Mouse (Mus musculus): ENCODE data around the gene Lhcgr.
"Not testable (repeated sequence)": the region's sequence is repeated elsewhere in the genome, so short reads cannot be mapped to it uniquely, and the experiment has no call there.

Gene Lhcgr

GRCm38 (mm10) chr17:88791440-88792152, at the start of gene Lhcgr:
Gene Lhcgr, minus strand, starts transcription at chr17:88791990.
- peak; percentile 7 for DNase-seq

GRCm38 (mm10) chr17:88817601-88818000, 25.8 kb upstream of the Lhcgr start:
- no peak for DNase-seq

DNA sequence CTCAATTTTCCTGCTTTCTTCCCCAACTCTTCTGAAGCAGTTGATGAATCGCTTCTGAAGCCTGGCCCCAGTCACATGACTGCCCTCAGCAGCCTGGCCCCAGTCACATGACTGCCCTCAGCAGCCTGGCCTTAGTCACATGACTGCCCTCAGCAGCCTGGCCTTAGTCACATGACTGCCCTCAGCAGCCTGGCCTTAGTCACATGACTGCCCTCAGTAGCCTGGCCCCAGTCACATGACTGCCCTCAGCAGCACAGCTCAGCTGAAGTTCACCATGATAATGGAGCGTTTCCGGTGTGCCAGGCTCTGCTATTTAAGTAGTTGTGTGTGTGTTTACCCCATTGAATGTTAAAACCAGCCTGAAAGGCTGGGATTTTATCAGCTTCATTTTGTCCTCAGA, 21.2 kb upstream of the Lhcgr start:
- not testable (repeated sequence) for DNase-seq

GRCm38 (mm10) chr17:88810807-88811206, 19.0 kb upstream of the Lhcgr start:
- peak; percentile 22 for DNase-seq

DNA sequence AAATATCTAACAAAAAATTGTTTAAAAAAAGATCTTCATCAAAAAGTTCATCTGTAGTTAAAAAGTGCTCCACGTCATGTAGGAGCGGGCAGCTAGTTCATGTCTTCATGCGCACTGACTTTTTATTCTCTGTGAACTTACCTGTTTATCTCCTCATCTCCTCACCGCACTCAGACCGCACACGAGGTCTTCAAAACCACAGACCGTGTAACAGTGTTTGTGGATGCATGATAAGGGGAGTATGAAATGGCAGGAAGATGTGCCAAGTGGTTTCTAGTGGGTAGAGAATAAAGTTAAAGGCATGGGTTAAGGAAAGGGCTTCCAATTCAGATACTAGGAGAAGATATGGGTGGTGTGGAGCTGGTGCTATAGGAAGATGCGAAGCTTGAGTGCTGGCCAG, 14.6 kb upstream of the Lhcgr start:
- no peak for DNase-seq

DNA sequence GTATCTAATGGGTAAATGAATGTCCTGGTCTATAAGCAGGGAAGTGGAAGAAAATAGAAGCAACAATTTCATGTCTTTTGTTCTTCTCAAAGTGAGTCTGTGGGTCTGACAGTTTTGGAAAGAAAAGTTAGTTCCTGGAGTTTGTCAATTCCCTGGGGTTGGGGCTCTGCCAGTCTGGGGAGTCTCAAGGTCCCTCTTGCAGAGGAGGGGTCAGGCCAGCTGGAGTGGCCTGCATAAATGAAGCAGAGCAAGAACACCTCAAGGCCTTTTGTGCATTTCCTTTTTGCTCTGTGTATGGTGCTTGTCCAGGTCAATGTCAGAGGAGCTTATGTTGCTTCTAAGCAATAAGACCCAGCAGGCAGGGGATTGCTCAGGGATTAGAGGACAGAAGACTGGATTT, 11.7 kb upstream of the Lhcgr start:
- DNase-seq: no peak

GRCm38 (mm10) chr17:88790680-88791079, 1.1 kb downstream of the Lhcgr start:
- no peak for DNase-seq

- no peak for DNase-seq
Observed at GRCm38 (mm10) chr17:88788392-88788791, 3.4 kb downstream of the Lhcgr start.

DNA sequence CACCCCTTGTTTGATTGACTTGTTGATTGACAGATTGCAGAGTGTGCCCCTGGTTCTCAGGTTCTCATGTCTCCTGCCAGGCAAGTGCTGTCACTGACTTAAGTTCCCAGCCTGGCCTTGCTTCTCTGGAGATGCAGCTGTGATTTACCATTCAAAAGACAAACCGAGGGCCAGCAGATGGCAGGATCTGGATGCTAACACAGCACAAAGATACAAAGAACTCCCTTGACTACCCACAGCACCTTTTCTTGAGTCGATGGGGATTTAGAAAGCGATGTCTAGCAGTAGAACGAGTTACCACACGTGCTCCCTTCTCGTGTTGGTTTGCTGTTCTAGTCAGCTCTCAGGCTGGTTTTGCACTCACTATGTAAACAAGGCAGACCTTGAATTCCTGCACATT, 4.9 kb downstream of the Lhcgr start:
- DNase-seq: no peak

GRCm38 (mm10) chr17:88786385-88786784, 5.4 kb downstream of the Lhcgr start:
- no peak for DNase-seq

- no peak for DNase-seq
Observed at GRCm38 (mm10) chr17:88779148-88779547, 12.6 kb downstream of the Lhcgr start.

GRCm38 (mm10) chr17:88774103-88774526, 17.7 kb downstream of the Lhcgr start:
- no peak for DNase-seq

DNA sequence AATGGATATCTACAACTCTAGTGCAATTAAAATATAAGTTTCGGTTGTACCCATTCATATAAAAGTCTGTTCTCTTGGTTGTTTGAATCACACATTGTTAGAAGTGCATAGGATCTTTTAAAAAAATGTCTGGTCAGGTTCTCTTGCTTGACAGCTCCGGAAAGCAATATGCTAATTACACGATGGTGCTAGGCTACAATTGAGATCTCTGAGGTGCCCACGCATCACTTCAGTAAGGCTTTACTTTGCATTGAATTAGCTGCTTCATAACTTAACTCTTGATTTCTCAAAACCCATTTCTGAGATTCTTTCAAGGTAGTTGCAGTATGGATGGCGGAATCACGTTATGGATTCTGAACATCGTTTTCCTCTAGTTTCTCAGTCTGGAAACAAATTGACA, 21.7 kb downstream of the Lhcgr start:
- no peak for DNase-seq

DNA sequence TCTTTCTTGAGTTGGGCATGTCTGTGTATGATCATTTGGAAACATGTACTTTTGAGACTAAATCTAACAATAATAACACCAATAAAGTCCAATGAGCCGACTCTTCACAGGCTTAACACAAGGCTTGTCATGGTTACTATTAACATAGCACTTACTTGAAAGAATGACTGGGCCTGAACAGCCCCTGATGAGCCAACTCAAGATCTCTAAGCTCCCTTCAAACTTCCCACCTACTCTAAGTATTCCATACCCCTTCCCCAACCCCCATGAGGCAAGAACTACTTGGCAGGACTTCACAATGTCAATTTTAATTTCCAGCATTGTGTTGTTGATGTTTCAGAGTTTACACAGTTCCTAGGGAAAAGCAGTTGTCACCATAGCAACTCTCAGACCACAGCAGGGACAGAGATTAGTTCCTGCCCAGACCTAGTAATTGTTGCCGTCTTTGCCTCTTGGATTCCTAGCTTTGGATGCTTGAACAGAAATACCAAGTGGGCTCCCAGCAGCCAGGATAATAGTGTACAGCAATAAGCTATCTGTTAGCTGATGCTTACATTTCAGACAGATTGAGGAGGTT, 22.4 kb downstream of the Lhcgr start:
- no peak for DNase-seq

DNA sequence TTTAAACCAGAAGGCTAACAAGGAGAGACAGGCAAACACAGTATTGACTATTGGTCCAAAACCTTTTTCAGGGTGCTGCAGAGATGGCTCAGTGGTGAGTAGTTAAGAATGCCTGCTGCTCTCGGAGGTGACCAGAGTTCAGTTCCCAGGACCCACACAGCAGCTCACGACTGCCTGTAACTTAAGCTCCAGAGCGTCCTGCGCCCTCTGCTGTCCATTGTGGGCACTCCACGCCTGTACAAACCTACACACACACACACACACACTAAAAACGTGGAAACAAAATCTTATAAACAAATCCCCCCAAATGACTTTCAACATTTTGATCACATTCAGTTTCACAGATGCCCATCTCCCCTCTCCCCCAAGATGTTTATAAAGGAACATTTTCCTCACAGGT, 24.9 kb downstream of the Lhcgr start:
- no peak for DNase-seq

GRCm38 (mm10) chr17:88764136-88764485, 27.7 kb downstream of the Lhcgr start:
- no peak for DNase-seq

DNA sequence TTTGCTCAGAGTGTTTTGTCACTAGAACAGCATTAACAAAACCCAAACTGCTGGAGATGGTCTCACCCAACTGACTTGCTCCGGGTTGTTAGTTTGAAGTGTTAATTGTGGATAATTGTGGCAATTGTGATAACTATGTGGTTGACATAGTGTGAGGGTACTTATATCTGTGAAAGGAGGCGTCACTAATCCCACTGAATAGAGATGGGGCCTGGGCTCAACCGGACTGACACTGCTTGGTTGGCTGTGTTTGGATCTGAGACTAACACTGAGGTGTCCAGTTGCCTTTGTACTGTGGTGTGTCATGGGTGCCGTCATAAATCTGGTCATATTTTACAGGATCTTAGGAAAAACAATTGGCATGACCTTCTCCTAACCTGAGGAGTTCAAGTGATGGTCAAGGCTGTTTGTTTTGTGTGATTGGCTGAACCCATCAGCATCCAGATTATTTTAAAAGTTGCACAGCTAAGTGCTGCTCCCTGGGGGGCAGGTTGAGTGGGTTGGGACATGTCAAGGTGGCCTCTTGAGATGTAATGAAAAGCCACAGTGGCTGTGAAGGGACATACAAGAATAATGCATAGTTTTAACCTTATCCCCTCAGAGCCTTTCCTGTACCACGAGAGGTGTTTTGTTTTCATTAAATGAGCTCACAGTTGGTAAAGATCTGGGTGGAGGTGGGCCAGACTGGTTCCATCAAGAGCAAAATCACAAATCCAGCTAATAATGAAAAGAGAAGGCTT, 28.2 kb downstream of the Lhcgr start:
- DNase-seq: no peak

DNA sequence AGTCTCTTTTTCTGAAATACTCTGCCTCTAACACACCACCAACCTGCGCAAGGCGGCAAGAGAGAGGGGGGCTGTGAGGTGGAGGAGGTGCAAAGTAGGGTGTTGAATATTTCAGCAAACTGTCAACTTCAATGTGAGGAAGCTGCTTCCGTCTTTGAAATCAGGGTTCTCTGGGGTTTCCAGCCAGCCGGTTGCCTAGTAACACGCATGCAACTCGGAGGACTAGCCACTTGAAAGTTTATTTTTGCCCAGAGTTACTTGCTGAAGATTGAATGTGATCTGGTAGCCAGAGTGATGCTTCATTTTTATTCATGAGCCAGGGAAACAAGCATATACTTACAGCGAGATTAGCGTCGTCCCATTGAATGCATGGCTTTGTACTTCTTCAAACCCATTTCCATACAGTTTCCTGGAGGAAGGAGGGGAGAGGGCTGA, 33.8 kb downstream of the Lhcgr start:
- no peak for DNase-seq

GRCm38 (mm10) chr17:88755776-88756175, 36.0 kb downstream of the Lhcgr start:
- no peak for DNase-seq

DNA sequence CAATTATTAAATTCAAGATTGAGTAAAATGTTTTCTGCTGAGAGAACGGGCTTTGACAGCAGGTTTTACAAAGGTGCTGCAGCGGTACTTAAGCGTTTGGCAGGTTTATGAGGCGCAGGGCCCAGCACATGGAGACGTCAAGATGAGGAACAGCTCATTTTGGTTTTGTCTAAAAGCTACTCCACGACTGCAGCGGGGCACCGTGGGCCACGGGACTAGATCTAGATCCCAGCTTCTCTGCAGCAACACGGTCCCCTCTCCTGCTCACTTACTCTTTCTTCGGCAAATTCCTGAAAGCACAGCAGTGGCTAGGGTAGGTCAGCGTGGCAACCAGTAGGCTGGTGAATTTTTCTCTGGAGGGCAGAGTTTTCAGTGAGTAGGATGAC, 38.3 kb downstream of the Lhcgr start:
- no peak for DNase-seq

DNA sequence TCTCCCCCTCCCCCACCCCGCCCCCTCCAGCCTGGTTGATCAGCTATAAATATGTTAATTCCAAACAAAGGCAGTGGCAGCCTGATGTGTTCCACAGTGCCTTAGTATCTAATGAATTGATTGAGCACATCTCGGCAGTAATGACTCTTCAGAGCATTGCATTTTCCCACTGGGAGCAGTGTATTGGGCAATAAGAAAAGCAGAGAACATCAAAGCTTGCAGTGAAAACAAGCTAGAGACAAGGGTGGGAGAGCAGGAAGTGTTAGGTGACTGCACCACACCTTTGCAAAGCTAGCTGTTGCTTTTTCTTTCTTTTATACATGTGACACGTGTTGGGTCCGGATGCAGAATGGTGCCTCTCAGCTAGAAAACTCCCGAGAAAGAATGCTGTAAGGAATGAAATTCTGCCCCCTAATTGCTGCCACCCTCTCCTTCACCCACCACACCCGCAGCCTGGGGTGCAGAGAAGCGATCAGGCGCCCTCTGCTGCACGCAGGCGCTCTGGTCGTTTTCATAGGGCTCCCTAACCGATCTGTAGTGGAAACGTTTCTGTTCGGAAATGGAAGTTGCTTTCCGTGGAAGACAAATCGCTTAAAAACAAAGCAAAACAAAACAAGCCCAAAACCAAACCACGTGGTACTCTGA, 38.8 kb downstream of the Lhcgr start:
- DNase-seq: peak; percentile 35

DNA sequence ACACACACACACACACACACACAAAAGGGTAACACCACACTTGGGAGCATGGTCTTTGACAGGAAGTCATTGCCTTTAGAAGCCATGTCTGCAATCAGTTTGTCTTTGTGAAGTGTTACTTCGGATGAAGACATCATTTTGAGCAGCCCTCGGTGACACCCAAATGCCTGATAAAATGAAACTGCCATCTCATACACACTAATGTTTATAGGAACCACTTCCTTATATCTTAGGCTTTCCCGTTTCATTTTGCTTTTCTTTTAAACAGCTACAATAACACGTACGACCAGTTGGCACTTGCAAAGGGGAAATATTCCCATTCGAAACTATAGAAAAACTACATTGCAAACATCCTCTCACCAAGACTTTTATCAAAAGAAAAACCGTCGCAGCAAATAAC, 42.1 kb downstream of the Lhcgr start:
- DNase-seq: no peak

- DNase-seq: no peak
Observed at GRCm38 (mm10) chr17:88706231-88706649, 85.5 kb downstream of the Lhcgr start.

GRCm38 (mm10) chr17:88703112-88703511, 88.7 kb downstream of the Lhcgr start:
- DNase-seq: no peak
